Mouse (Mus musculus) heart, postnatal 14 days (tissue): Measurements from ENCODE around the gene Olfr509. TPM values are rescaled to one million over a fixed set of nuclear protein-coding genes. Genes with fewer than 3 reads are reported as not detected.
"Not testable (repeated sequence)": the region's sequence is repeated elsewhere in the genome, so short reads cannot be mapped to it uniquely, and the experiment has no call there.

Experiments
- DNase-seq, 2 experiments: peaks; one replicate each; pipeline ENCODE4 v3.0.0; 2021 to 2022
- intact Hi-C: fragments of 180-260 bp; cut with DNase I; formaldehyde crosslinking; loops from one replicate; pipeline ENCODE4 v1.15.1; 2025
- long read RNA-seq, 2 experiments: library from polyadenylated mRNA; stranded (forward); transcript quantifications; one replicate each; pipeline ENCODE4 v2.0.0; 2021
- total RNA-seq, 2 experiments: library from RNA; stranded (reverse); gene quantifications; 2 replicates each; pipeline ENCODE4 v1.2.3; 2021

The Olfr509 gene
- total RNA-seq = not detected
- long read RNA-seq, experiment 1 = 0 reads
- long read RNA-seq, experiment 2 = 0 reads

DNA sequence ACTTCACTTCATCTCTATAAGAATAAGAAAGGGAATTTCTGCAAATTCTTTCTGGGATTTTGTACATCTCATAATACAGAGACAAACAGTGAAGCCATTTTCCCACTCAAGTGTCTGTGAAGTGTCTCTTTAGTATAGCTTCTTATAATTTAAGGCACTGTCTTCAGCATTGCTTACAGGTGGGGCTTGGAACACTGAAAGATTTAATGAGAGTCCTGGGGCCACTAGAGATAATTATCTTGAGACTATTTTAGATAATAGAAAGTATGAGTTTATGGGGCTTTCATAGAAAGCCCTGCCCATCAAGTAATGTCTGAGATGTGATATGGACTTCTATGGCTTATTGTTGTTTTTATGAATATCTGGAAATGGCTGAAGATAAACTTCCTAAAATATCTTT is at the start of gene Olfr509:
Olfr509 (minus strand) TSS at position 101 of the 400 bp plus-strand sequence.
- no peak for DNase-seq
- intact Hi-C loops = no loop called here

GRCm38 (mm10) chr7:108678886-108679285 is 27.2 kb upstream of the Olfr509 start:
- DNase-seq = no peak
- intact Hi-C loops = no loop called here

- no peak for DNase-seq
- intact Hi-C loops = no loop called here
These were observed 19.4 kb upstream of the Olfr509 start for GRCm38 (mm10) chr7:108671058-108671457.

DNA sequence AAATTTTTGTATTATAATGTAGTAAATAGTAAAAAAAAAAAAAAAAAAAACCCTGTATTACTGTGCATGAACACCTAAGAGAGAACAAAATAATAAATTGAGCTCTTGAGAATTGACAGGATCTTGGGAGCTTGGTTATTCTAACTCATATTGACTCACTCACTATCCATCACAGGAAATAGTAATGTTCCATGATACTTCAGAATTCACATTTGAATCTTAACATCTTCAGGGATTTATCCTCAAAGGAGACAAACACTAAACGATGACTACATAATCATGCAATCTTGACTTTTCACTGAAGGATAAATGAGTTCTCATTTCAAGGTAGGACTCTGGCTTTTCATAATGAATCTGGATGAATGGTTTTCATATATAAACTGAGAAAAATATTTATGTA is 14.4 kb upstream of the Olfr509 start, which contains the start of gene Olfr510:
Olfr510 (plus strand) TSS at position 301 of the 400 bp plus-strand sequence.
- intact Hi-C loops = no loop called here
- no peak for DNase-seq

DNA sequence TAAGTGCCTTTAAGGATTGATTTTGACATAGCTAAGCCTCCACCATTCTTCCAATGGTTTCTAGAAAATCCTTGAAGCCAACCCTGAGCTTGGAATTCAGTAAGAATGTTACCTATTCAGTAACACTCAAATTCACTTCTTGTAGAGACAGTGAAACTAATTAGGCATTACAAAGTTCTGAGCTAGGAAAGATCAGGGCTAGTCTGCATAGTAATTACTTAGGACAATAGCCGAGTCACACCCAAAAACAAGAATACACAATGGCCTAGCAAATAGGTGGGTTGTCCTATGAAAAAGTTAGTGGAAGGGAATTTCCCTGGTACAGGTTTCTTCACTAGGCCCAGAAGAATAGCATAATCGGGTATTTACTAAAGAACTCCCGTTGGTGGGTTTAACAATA is 10.7 kb upstream of the Olfr509 start:
- intact Hi-C loops = no loop called here
- DNase-seq = no peak

- DNase-seq = no peak
- intact Hi-C loops = no loop called here
These were observed 22.0 kb downstream of the Olfr509 start, which contains the start of gene Olfr508 for GRCm38 (mm10) chr7:108629694-108630093. Gene Olfr508, plus strand, starts transcription at chr7:108629994.

GRCm38 (mm10) chr7:108621514-108621913 is 30.2 kb downstream of the Olfr509 start, which contains the start of gene Olfr507:
Gene Olfr507, plus strand, starts transcription at chr7:108621814.
- intact Hi-C loops = no loop called here
- DNase-seq = no peak

DNA sequence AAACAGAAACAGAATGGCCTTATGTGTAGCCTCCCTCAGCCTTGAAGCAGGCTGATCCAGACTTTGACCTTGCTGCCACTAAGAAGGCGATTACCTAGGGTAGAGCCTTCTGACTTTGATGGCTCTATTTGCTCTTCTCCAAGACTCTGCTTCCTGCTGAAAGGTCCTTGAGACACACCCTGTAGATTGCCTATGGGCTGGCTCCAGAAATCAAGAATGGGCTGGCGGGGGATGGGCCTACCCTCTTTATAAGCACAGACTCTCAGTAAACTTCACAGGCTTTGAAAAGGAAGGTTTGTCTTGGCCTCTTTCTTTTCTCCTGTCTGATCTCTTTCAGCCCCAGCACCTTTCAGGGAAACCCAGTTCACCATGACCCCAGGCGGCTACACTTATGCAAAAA is 34.9 kb downstream of the Olfr509 start:
- intact Hi-C loops, DNase-seq: not testable (repeated sequence)

DNA sequence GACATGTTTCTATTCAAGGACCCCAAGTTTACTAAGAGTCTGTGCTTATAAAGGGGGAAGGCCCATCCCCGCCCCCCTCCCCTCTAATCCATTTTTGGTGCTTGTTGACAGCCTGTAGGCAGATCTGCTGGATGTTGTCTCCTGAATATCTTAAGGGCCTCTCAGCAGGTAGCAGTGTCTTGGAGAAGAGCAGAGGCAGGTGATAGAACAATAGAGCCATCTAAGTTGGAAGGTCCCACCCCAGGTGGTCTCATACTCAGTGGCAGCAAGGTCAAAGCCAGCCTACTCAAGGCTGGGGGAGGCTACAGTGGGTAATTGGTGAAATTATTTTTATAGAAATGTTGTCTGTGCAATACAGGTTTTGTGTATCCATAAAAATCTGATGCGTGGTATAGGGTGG is 37.6 kb downstream of the Olfr509 start:
- intact Hi-C loops = no loop called here
- DNase-seq = no peak

DNA sequence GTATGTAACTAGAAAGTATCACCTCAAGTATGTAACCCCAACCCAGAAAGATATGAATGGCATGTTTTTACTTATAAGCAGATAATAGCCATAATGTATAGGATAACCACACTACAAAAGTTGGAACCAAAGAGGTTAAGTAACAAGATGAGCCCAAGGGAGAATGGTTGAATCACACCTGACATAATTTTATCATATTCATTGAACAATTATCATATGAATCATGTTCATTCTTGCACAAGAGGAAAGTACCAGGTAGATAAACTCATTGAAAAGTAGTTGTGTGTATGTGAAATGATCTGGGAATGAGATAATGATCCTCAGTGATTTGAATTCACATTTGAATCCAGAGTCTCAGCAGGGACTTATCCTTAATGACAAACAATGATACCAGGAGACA is 41.2 kb downstream of the Olfr509 start, which contains the start of gene Olfr506:
Olfr506 (plus strand) TSS at position 301 of the 400 bp plus-strand sequence.
- DNase-seq = no peak
- intact Hi-C loops = no loop called here

- intact Hi-C loops, DNase-seq: not testable (repeated sequence)
These were observed 49.8 kb downstream of the Olfr509 start for GRCm38 (mm10) chr7:108601916-108602315.

Other genes with a start within 250 kb of the Olfr509 start
- gene Olfr497, start 231.5 kb downstream of the Olfr509 start, total RNA-seq = not detected
- not detected for gene Olfr498, start 186.6 kb downstream of the Olfr509 start, total RNA-seq
- gene Olfr502, start 126.8 kb downstream of the Olfr509 start, total RNA-seq = not detected
- not detected for gene Olfr503, start 107.4 kb downstream of the Olfr509 start, total RNA-seq
- not detected for gene Olfr504, start 86.1 kb downstream of the Olfr509 start, total RNA-seq
- not detected for gene Olfr506, start 41.1 kb downstream of the Olfr509 start, total RNA-seq
- not detected for gene Olfr507, start 30.1 kb downstream of the Olfr509 start, total RNA-seq
- not detected for gene Olfr508, start 21.9 kb downstream of the Olfr509 start, total RNA-seq
- not detected for gene Olfr510, start 14.5 kb upstream of the Olfr509 start, total RNA-seq
- gene Olfr512, start 61.4 kb upstream of the Olfr509 start, total RNA-seq = not detected
- not detected for gene Olfr513, start 99.1 kb upstream of the Olfr509 start, total RNA-seq
- not detected for gene Olfr514, start 174.1 kb upstream of the Olfr509 start, total RNA-seq
- gene Olfr516, start 198.6 kb upstream of the Olfr509 start, total RNA-seq = not detected
- not detected for gene Olfr517, start 220.5 kb upstream of the Olfr509 start, total RNA-seq
- not detected for gene Olfr518, start 233.1 kb upstream of the Olfr509 start, total RNA-seq
- not detected for gene Olfr519, start 242.5 kb upstream of the Olfr509 start, total RNA-seq